Mouse (Mus musculus) forebrain, embryonic 13.5 days (tissue): ENCODE results near the gene Rdh19. TPM values are rescaled to one million over a fixed set of nuclear protein-coding genes. Genes with fewer than 3 reads are reported as not detected.
"Not testable (repeated sequence)": the region's sequence is repeated elsewhere in the genome, so short reads cannot be mapped to it uniquely, and the experiment has no call there.

Experiments used
- ATAC-seq: fragments of 200-750 bp; cut with Nextera tagmentation; 2 replicates; pipeline ENCODE4 v1.8.0; 2017
- H3K27ac ChIP-seq: fragments of 300-500 bp; sonication (generic); 2 replicates; pipeline ENCODE4 v1.5.1; 2015; ENCODE audit warnings: inconsistent platforms, mild to moderate bottlenecking, moderate library complexity
- H3K27me3 ChIP-seq: fragments of 300-500 bp; sonication (generic); 2 replicates; pipeline ENCODE4 v1.6.1; 2015; ENCODE audit warnings: mild to moderate bottlenecking, inconsistent platforms
- H3K36me3 ChIP-seq: fragments of 300-500 bp; sonication (generic); 2 replicates; pipeline ENCODE4 v1.6.1; 2015; ENCODE audit warnings: mild to moderate bottlenecking, inconsistent platforms; ENCODE audit not compliant: poor library complexity, severe bottlenecking
- H3K4me1 ChIP-seq: fragments of 300-500 bp; sonication (generic); 2 replicates; pipeline ENCODE4 v1.6.1; 2015; ENCODE audit warnings: inconsistent platforms
- H3K4me2 ChIP-seq: fragments of 300-500 bp; sonication (generic); 2 replicates; pipeline ENCODE4 v1.6.1; 2015; ENCODE audit warnings: inconsistent platforms, mild to moderate bottlenecking, moderate library complexity
- H3K4me3 ChIP-seq: fragments of 300-500 bp; sonication (generic); 2 replicates; pipeline ENCODE4 v1.5.1; 2015; ENCODE audit warnings: mild to moderate bottlenecking, inconsistent platforms
- H3K9ac ChIP-seq: fragments of 300-500 bp; sonication (generic); 2 replicates; pipeline ENCODE4 v1.6.1; 2015; ENCODE audit warnings: mild to moderate bottlenecking, inconsistent platforms
- H3K9me3 ChIP-seq: fragments of 300-500 bp; sonication (generic); replicated peaks from 2 replicates; pipeline ENCODE4 v1.6.1; 2016; ENCODE audit warnings: inconsistent platforms
- WGBS: fragments of 180-500 bp; shearing (Covaris S2); methylation state at CpG from one replicate; pipeline ENCODE4 v1.1.7; 2015; 5-methylcytosine and 5-hydroxymethylcytosine counted together
- polyA plus RNA-seq: library from polyadenylated mRNA; unstranded; fragments of >200 nt; fragmentation: Nextera tagmentation; extraction: Ambion mirVana; gene quantifications from 2 replicates; pipeline ENCODE4 v1.2.1, GENCODE M21; 2015

Gene Rdh19
- polyA plus RNA-seq, 1 experiment from 2014 or later: not detected

DNA sequence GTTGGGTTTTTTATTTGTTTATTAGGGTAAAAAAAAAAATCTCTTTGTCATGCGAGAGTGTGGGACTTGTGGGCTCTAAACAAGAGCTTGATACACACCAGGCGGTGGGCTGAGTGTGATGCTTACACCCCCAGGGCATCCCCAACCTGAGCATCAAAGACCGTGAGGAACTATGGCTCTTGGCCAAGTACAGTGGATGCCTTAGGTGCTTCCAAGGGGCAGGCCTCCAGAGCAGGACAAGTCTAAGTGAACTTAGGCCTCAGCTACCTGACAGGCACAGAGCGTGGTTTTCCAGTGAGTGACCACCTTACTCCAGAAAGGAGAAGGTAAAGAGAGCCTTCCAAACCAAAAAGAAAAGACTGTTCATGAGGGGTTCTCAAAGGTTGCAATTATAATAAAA is 37.2 kb downstream of the Rdh19 start:
- no peak overlapping the region for H3K9ac ChIP-seq
- H3K4me2 ChIP-seq: no peak overlapping the region
- H3K27ac ChIP-seq: no peak overlapping the region
- H3K4me1 ChIP-seq: no peaks in the 10 kb centered on the region
- H3K27me3 ChIP-seq: no peaks in the 10 kb centered on the region
- no peak for ATAC-seq
- H3K9me3 ChIP-seq: no peaks in the 10 kb centered on the region
- 82% methylated on average over 4 of the region's 4 CpGs for WGBS
- no peaks in the 10 kb centered on the region for H3K36me3 ChIP-seq
- no peak overlapping the region for H3K4me3 ChIP-seq

DNA sequence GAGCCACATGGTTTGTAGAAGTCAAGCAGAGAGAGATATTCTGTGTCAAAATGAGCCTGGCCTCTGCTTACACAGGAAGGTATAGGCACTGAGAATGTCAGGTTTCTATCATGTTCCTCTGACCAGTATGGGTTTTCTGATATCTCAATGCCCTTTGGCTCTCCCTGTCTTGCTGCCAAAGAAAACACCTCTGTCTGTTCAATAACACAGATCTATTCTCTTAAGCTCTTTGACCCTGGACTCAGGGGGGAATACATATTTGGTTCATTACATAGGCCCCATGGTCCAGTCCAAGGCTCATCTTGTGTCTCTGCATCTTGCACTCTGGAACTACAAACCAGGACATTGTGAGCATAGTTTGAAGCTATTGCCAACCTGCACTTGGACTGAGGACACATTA is 38.9 kb downstream of the Rdh19 start, which contains the start of gene Rdh7:
Gene Rdh7, minus strand, starts transcription at position 213 of the 400 bp plus-strand sequence.
- Histone ChIP-seq H3K4me3 (no peak within 1 kb of the TSS), H3K4me1 (no peaks in the 10 kb centered on the region), H3K36me3 (no peaks in the 10 kb centered on the region), H3K9me3 (no peaks in the 10 kb centered on the region), H3K27ac (no peak within 1 kb of the TSS), H3K4me2 (no peak within 1 kb of the TSS), H3K9ac (no peak within 1 kb of the TSS), H3K27me3 (no peaks in the 10 kb centered on the region)
- ATAC-seq: no peak

DNA sequence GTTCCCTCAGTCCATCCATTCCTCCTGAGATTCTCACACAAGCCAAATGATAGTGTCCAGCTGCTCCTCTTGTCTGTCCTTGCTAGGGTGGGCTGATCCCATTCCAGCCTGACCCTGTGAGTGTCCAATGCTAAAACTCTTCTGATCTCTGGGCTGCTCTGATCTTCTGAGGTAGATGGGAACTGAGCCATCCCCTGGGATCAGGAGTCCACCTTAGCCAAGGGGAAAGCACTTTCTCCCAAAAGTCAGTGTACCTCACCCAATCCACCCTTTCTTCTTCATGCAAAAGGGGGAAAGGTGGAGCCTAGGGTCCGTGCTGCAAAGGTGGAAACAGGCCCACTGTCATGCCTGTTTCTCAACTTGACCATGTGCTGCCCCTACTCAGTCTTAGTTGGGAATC is 41.8 kb downstream of the Rdh19 start:
- Histone ChIP-seq H3K4me3 (no peak overlapping the region), H3K27ac (no peak overlapping the region), H3K4me2 (no peak overlapping the region), H3K9ac (no peak overlapping the region), H3K36me3 (no peaks in the 10 kb centered on the region), H3K9me3 (no peaks in the 10 kb centered on the region), H3K27me3 (no peaks in the 10 kb centered on the region), H3K4me1 (no peaks in the 10 kb centered on the region)
- ATAC-seq: no peak
- WGBS: 83% methylated on average over 1 of the region's 1 CpGs

DNA sequence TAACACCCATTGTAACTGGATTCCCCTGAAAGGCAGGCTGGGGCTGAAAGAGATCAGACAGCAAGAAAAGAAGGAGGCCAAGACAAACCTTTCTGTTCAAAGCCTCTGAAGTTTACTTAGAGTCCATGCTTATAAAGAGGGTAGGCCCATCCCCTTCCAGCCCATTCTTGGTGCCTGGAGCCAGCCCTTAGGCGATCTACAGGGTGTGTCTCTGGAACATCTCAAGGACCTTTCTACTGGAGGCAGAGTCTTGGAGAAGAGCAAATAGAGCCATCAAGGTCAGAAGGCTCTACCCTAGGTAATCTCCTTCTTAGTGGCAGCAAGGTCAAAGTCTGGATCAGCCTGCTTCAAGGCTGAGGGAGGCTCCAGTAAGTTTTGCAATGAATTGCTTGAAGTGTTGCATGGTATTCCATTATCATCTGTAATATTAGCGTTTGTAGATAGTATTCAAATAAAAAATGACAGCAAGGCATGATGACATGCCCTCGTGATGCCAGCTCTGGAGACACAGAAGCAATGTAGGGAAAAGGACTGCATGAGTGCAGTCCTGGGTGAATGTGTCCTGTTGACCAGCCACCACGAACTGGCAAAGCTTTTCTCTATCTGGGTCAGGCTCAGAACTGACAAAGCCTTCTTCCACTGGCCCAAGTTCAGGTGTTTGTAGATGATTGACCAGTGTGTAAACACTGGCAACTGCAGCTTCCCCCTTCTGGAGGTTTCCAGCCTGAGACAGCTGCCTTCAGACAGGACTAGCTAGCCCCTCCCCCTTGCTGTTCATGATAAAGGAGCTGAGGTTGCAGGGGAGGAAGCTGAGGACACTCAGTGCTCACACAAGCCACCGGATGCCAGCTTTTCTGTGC is 43.7 kb downstream of the Rdh19 start:
- not testable (repeated sequence) for ATAC-seq, H3K27me3 ChIP-seq, H3K36me3 ChIP-seq, H3K9me3 ChIP-seq, H3K4me1 ChIP-seq, H3K9ac ChIP-seq, H3K4me2 ChIP-seq, H3K27ac ChIP-seq, H3K4me3 ChIP-seq
- 72% methylated on average over 5 of the region's 5 CpGs for WGBS

DNA sequence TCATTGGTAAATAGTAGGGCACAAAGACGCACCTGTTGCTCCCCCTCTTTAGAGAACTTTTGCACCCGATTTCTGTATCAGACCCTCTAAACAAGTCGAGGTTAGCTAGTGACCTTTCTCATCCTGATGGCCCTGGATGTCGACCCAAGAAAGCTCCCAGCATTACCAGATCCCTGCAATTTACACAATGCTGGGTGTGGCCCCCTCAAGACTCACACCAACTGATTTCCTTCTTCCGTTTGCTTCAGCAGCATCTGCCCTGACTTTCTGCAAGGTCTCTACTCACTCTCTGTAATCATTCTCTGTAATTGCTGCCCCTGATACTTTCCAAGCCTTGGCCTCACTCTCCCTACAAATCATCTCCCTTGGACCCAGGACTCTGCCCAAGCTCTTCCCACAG is 47.0 kb downstream of the Rdh19 start:
- Histone ChIP-seq H3K27me3 (no peaks in the 10 kb centered on the region), H3K36me3 (no peaks in the 10 kb centered on the region), H3K4me2 (no peak overlapping the region), H3K4me3 (no peak overlapping the region), H3K9ac (no peak overlapping the region), H3K9me3 (no peaks in the 10 kb centered on the region), H3K27ac (no peak overlapping the region), H3K4me1 (no peaks in the 10 kb centered on the region)
- 79% methylated on average over 5 of the region's 5 CpGs for WGBS
- ATAC-seq: no peak

DNA sequence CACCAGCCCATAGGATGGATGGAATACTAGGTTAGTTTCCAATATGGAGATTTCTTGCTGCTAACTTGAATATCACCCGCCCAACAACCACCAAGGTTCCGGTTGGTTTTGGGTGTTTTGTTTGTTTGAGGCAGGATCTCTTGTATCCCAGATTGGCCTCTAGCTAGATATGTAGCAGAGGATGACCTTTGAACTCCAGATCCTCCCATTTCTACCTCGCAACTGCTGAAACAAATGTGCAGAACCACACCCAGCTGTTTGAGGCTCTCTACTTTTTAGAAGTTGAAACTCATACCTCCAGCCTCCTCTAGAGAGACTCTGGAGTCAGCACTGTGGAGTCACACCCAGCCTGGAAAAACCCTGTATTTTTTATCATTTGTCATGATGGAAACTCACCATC is 47.8 kb downstream of the Rdh19 start:
- Histone ChIP-seq H3K27ac (no peak overlapping the region), H3K4me2 (no peak overlapping the region), H3K4me3 (no peak overlapping the region), H3K9ac (no peak overlapping the region), H3K36me3 (no peaks in the 10 kb centered on the region), H3K9me3 (no peaks in the 10 kb centered on the region), H3K4me1 (no peaks in the 10 kb centered on the region), H3K27me3 (no peaks in the 10 kb centered on the region)
- 89% methylated on average over 3 of the region's 3 CpGs for WGBS
- ATAC-seq: no peak

DNA sequence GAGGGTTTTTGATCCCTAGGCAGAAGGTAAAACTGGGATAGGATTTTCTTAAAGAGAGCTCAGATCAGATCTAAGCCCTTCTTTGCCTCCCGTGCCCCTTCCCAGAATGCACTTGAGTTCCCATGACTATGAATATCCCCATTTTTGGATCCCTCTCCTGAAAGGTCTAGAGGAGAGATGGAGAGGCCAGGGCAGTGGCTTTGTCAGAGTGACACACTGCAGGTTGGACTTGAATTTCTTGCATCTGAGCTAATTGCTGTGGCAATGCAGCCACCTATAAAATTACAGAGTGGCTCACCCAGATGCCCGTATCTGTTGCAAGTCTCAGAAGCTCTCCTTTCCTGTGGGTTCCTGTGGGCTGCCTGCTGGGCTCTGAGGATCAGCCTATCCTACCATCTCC is 48.5 kb downstream of the Rdh19 start, which contains the start of gene Sdr9c7:
Gene Sdr9c7, plus strand, starts transcription at position 301 of the 400 bp plus-strand sequence.
- Histone ChIP-seq H3K4me3 (no peak within 1 kb of the TSS), H3K9me3 (no peaks in the 10 kb centered on the region), H3K4me1 (no peaks in the 10 kb centered on the region), H3K9ac (no peak within 1 kb of the TSS), H3K4me2 (no peak within 1 kb of the TSS), H3K27ac (no peak within 1 kb of the TSS), H3K27me3 (no peaks in the 10 kb centered on the region), H3K36me3 (no peaks in the 10 kb centered on the region)
- no peak for ATAC-seq
- 89% methylated on average over 2 of the region's 2 CpGs for WGBS

DNA sequence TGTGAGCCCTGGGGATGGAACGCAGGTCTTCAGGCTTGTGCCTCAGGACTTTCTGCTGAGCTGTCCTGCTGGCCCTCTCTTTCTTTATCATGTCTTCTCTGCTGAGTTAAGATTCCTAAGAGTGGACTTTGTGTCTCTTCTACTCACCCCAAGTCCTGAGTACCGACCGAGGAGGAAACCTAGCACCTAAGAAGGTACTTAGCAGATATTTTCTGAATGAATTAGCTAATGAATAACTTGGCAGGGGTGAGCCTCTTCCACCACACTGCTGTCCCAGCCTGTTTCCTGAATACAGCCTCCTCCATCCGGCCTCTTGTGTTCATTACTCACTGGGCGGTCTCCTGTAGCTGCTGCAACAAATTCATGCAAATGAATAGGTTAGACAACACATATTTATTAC is 50.1 kb downstream of the Rdh19 start:
- Histone ChIP-seq H3K4me2 (no peak overlapping the region), H3K9ac (no peak overlapping the region), H3K27me3 (no peaks in the 10 kb centered on the region), H3K4me1 (no peaks in the 10 kb centered on the region), H3K27ac (no peak overlapping the region), H3K9me3 (no peaks in the 10 kb centered on the region), H3K4me3 (no peak overlapping the region), H3K36me3 (no peaks in the 10 kb centered on the region)
- 81% methylated on average over 5 of the region's 5 CpGs for WGBS
- ATAC-seq: no peak

DNA sequence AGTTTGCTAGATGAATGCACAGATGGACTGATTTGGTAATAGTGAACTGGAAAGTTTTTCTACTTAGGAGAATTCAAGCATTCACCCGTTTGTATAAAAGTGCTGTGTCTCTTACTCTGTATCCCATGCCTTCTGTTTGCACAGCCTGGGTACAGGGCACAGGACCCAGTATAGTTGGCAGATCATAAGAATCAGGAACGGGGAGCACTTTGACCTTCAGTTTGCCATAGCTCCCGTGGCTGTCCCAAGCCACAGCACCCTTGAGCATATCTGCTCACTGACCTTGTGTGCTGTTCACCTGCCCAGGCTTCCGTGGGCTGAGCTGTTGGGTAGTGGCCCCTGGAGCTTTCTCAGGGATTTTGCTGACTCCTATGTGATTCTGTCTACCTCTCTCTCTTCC is 52.0 kb downstream of the Rdh19 start:
- WGBS: 82% methylated on average over 4 of the region's 4 CpGs
- ATAC-seq: no peak
- H3K9ac ChIP-seq: no peak overlapping the region

DNA sequence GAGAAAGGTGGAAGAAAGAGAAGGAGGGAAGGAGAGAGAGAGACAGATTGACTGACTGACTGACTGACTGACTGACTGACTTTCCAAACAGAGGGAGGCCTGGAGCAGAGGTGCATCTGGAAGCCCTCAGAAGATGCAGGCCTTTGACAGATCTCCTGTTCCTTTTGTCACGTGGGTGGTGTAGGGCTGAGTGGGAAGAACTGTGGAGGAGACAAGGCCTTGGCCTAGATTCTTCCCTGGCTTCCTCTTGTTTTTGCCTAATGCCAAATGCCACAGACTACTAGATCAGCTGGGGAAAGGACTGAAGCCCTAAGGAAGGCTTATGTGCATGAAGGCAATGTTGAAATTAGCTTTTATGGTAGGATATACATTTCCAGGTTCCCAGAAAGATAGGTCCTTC is 53.4 kb downstream of the Rdh19 start:
- no peak for ATAC-seq

More for the DNA sequence above, 52.0 kb downstream of the Rdh19 start:
- Histone ChIP-seq H3K4me2 (no peak overlapping the region), H3K4me3 (no peak overlapping the region), H3K9me3 (no peaks in the 10 kb centered on the region), H3K36me3 (no peaks in the 10 kb centered on the region), H3K4me1 (peaks cover 4% of the 10 kb centered on the region), H3K27ac (no peak overlapping the region), H3K27me3 (no peaks in the 10 kb centered on the region)

DNA sequence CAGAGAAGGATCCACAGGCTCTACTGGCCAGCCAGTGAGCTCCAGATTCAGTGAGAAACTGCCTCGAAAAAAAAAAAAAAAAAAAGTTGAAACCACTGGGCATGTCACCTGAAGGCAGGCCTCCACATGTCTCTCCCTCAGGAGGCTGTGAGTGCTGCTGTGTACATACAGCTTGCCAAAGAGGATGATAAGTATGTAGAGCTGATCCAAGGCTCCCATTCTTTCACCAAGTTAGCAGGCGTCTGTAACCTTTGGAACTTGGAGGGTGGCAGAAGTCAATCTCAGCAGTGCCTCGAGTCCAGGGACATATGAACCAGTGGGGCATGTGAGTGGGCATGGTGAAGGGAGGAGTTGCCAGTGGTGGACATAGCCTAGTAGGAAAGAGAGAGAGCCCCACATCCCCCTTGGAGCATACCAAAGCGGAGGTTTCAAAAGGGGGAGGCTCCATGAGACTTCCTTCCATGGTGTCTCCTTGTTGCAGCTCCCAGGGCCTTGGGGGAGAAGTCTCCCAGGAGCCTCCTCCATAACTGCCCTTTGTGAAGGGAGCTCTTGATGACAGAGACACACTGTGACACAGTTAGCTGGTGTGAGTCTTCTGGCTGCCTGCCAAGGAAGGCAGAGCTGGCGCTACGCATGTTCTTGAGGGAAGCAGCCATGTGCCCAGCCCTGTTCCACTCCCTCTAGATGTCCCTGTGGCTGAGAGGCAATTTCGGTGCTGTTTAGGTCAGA is 55.2 kb downstream of the Rdh19 start:
- Histone ChIP-seq H3K9ac (no peak overlapping the region), H3K4me3 (no peak overlapping the region)
- peak; percentile 27; the same call in 1 of the 2 replicates for ATAC-seq

More for the DNA sequence above, 53.4 kb downstream of the Rdh19 start:
- H3K9me3 ChIP-seq: no peaks in the 10 kb centered on the region
- H3K27me3 ChIP-seq: no peaks in the 10 kb centered on the region
- peaks cover 4% of the 10 kb centered on the region for H3K4me1 ChIP-seq
- H3K27ac ChIP-seq: no peak overlapping the region
- H3K4me3 ChIP-seq: no peak overlapping the region
- WGBS: 77% methylated on average over 1 of the region's 1 CpGs
- no peaks in the 10 kb centered on the region for H3K36me3 ChIP-seq
- no peak overlapping the region for H3K9ac ChIP-seq
- no peak overlapping the region for H3K4me2 ChIP-seq

DNA sequence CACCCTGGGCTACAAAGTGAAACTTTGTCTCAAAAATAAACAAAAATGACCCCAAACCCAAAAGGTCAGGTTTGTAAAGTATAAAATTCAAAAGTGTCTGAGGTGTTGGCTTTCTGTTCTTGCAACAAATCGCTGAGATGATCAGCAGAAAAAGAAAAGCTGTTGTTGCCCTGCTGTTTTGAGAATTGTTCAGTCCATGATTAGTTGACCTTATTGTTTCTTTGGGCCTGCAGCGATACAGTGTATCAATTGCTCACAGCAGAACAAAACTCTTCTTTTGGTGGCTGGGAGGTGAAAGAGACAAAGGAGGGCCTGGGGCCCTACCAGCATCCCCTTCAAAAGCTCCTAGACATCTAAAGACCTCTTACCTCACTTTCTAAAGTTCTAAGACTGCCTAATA is 56.4 kb downstream of the Rdh19 start:
- Histone ChIP-seq H3K27me3 (no peaks in the 10 kb centered on the region), H3K4me3 (no peak overlapping the region), H3K9ac (no peak overlapping the region), H3K27ac (no peak overlapping the region), H3K9me3 (no peaks in the 10 kb centered on the region), H3K4me1 (peaks cover 4% of the 10 kb centered on the region), H3K36me3 (no peaks in the 10 kb centered on the region), H3K4me2 (no peak overlapping the region)
- no peak for ATAC-seq
- 53% methylated on average over 2 of the region's 2 CpGs for WGBS

More for the DNA sequence above, 55.2 kb downstream of the Rdh19 start:
- 61% methylated on average over 7 of the region's 7 CpGs for WGBS
- Histone ChIP-seq H3K36me3 (no peaks in the 10 kb centered on the region), H3K9me3 (no peaks in the 10 kb centered on the region), H3K27me3 (no peaks in the 10 kb centered on the region), H3K4me1 (peaks cover 4% of the 10 kb centered on the region), H3K27ac (no peak overlapping the region), H3K4me2 (no peak overlapping the region)
